ENCODE assay signal across 13 mouse cellular contexts in genomic region chr12:72013711-72014354, GRCm38 (mm10). TPM values are rescaled to one million over a fixed set of nuclear protein-coding genes. Genes with fewer than 3 reads are reported as not detected.
DNase-seq lines count a peak whose midpoint lies in the region; ATAC-seq and TF ChIP-seq lines count a peak whose summit lies in the region.
"Had no signal": no experiment of that assay in that cellular context is flagged by ENCODE, and none has a peak within 500 bp of the region (broad histone marks: within the 10 kb centered on the region; RNA-seq: fewer than 3 reads in every experiment).

No protein-coding gene starts in this region.

- H3K4me2 ChIP-seq in forebrain, embryonic 14.5 days (ENCODE audit: low read length), result no peak overlapping the region
- H3K4me2 ChIP-seq in forebrain, embryonic 11.5 days (ENCODE audit: low read depth, low read length, severe bottlenecking), result no peak overlapping the region
- H3K4me2 ChIP-seq in heart, postnatal 0 days (ENCODE audit: low read depth, low read length), result peak overlapping the region; percentile 34
- H3K4me2 ChIP-seq in lung, embryonic 16.5 days (ENCODE audit: low read depth, low read length), result peak overlapping the region; percentile 52

- TF ChIP-seq EP300 in heart, postnatal 0 days (IDR thresholded peaks at IDR 0.05; ENCODE audit: low read depth), result no peak

- H3K9ac ChIP-seq in forebrain, embryonic 14.5 days (ENCODE audit: low read length), result no peak overlapping the region; the same call in 1 of the 2 replicates
- H3K9ac ChIP-seq in forebrain, embryonic 11.5 days (ENCODE audit: low read length), result no peak overlapping the region
- no peak overlapping the region for H3K9ac ChIP-seq in heart, postnatal 0 days (replicated peaks; ENCODE audit: low read depth, low read length)
- peak overlapping the region; percentile 42 for H3K9ac ChIP-seq in lung, embryonic 16.5 days (ENCODE audit: low read length)

- H3K4me1 ChIP-seq in forebrain, embryonic 14.5 days (ENCODE audit: control insufficient read depth, insufficient read depth, low read length), result no peaks in the 10 kb centered on the region
- no peaks in the 10 kb centered on the region for H3K4me1 ChIP-seq in forebrain, embryonic 11.5 days (replicated peaks; ENCODE audit: control insufficient read depth, insufficient read depth, low read length)
- H3K4me1 ChIP-seq in heart, postnatal 0 days (ENCODE audit: control insufficient read depth, insufficient read depth), result no peaks in the 10 kb centered on the region
- peaks cover 18% of the 10 kb centered on the region for H3K4me1 ChIP-seq in lung, embryonic 16.5 days (replicated peaks; ENCODE audit: control insufficient read depth, insufficient read depth, low read length)
- H3K4me1 ChIP-seq in lung, adult 2 months (ENCODE audit: control insufficient read depth, insufficient read depth, low read length), result peaks cover 5% of the 10 kb centered on the region

- no peaks in the 10 kb centered on the region for H3K36me3 ChIP-seq in forebrain, embryonic 14.5 days (ENCODE audit: control insufficient read depth, insufficient read depth, low read length)
- no peaks in the 10 kb centered on the region for H3K36me3 ChIP-seq in forebrain, embryonic 11.5 days (ENCODE audit: control insufficient read depth, insufficient read depth, low read length)
- no peaks in the 10 kb centered on the region for H3K36me3 ChIP-seq in heart, postnatal 0 days (replicated peaks; ENCODE audit: control insufficient read depth, insufficient read depth, low read length)
- no peaks in the 10 kb centered on the region for H3K36me3 ChIP-seq in lung, embryonic 16.5 days (ENCODE audit: control insufficient read depth, insufficient read depth, low read length)
- H3K36me3 ChIP-seq: G1E had no signal

- H3K27me3 ChIP-seq in forebrain, embryonic 14.5 days (replicated peaks; ENCODE audit: control insufficient read depth, insufficient read depth, low read length), result no peaks in the 10 kb centered on the region
- H3K27me3 ChIP-seq in forebrain, embryonic 11.5 days (ENCODE audit: control insufficient read depth, insufficient read depth, low read length), result no peaks in the 10 kb centered on the region
- no peaks in the 10 kb centered on the region for H3K27me3 ChIP-seq in heart, postnatal 0 days (ENCODE audit: control insufficient read depth, insufficient read depth, low read length)
- no peaks in the 10 kb centered on the region for H3K27me3 ChIP-seq in lung, embryonic 16.5 days (ENCODE audit: control insufficient read depth, insufficient read depth, low read depth, low read length)

- no peak for TF ChIP-seq POLR2A in lung, adult 2 months (IDR thresholded peaks at IDR 0.05; ENCODE audit: borderline replicate concordance, extremely low read depth, low read depth, low read length)

- no peak overlapping the region for H3K27ac ChIP-seq in forebrain, embryonic 14.5 days (ENCODE audit: low read depth, low read length)
- no peak overlapping the region for H3K27ac ChIP-seq in forebrain, embryonic 11.5 days (ENCODE audit: low read depth, low read length)
- peak overlapping the region; percentile 21 for H3K27ac ChIP-seq in heart, postnatal 0 days (ENCODE audit: low read depth)
- H3K27ac ChIP-seq in lung, embryonic 16.5 days (ENCODE audit: low read length), result peak overlapping the region; percentile 82
- H3K27ac ChIP-seq: macrophage had no signal

- 88% methylated on average over 13 of the region's 13 CpGs for whole genome bisulfite sequencing in forebrain, embryonic 14.5 days
- 88% methylated on average over 13 of the region's 13 CpGs for WGBS in forebrain, embryonic 11.5 days
- 73% methylated on average over 13 of the region's 13 CpGs for WGBS in heart, postnatal 0 days
- WGBS in lung, embryonic 16.5 days, result 37% methylated on average over 13 of the region's 13 CpGs
- WGBS in lung, adult 2 months, result 31% methylated on average over 13 of the region's 13 CpGs

- no peak for ATAC-seq in forebrain, embryonic 14.5 days
- no peak for ATAC-seq in forebrain, embryonic 11.5 days (replicated peaks; ENCODE audit: low FRiP score)
- ATAC-seq in heart, postnatal 0 days (ENCODE audit: insufficient read depth, low read depth), result no peak
- peak; percentile 57 for ATAC-seq in lung, embryonic 16.5 days (ENCODE audit: low read depth)

- intact Hi-C loops in heart, postnatal 36 days (cut with DNase I), result no loop called here

- H3K4me3 ChIP-seq in forebrain, embryonic 14.5 days (ENCODE audit: low read depth, low read length), result no peak overlapping the region
- H3K4me3 ChIP-seq in forebrain, embryonic 11.5 days (ENCODE audit: low read depth, low read length), result no peak overlapping the region
- H3K4me3 ChIP-seq in heart, postnatal 0 days (ENCODE audit: low read depth, low read length), result no peak overlapping the region
- H3K4me3 ChIP-seq in lung, embryonic 16.5 days (ENCODE audit: low read length), result peak overlapping the region; percentile 30
- H3K4me3 ChIP-seq in lung, adult 2 months (replicated peaks; ENCODE audit: extremely low read depth, low read depth, low read length), result no peak overlapping the region

- no peak for TF ChIP-seq CTCF in heart, postnatal 0 days (IDR thresholded peaks at IDR 0.05; ENCODE audit: low read depth)
- TF ChIP-seq CTCF in lung, adult 2 months (IDR thresholded peaks at IDR 0.05; ENCODE audit: insufficient read depth, low read length), result no peak

- peak; percentile 19 for DNase-seq in forebrain, embryonic 14.5 days (ENCODE audit: low spot score)
- no peak for DNase-seq in forebrain, embryonic 11.5 days (ENCODE audit: low spot score)
- DNase-seq in heart, postnatal 0 days (ENCODE audit: low spot score), result no peak
- no peak for DNase-seq in heart, postnatal 36 days
- DNase-seq in lung, adult 2 months, result no peak
- peak; percentile 40 for DNase-seq in telencephalon, adult 2 months (ENCODE audit: low read depth, low spot score)
- DNase-seq in ovary, postnatal 10 days (ENCODE audit: low spot score), result no peak
- DNase-seq: cerebellum, adult 18-20 months; thymus, postnatal 25 days had no signal

- H3K9me3 ChIP-seq in forebrain, embryonic 14.5 days (replicated peaks; ENCODE audit: control insufficient read depth, low read length), result no peaks in the 10 kb centered on the region
- H3K9me3 ChIP-seq in forebrain, embryonic 11.5 days (ENCODE audit: control insufficient read depth, low read length), result no peaks in the 10 kb centered on the region
- H3K9me3 ChIP-seq in heart, postnatal 0 days (replicated peaks; ENCODE audit: control insufficient read depth, low read length), result no peaks in the 10 kb centered on the region
- no peaks in the 10 kb centered on the region for H3K9me3 ChIP-seq in lung, embryonic 16.5 days (ENCODE audit: control insufficient read depth, low read length)
- H3K9me3 ChIP-seq: G1E had no signal

RNA-seq across cellular contexts. Expression of gene Gpr135, which starts 57.1 kb away (rescaled TPM):
- polyA plus RNA-seq in forebrain, embryonic 14.5 days (2014; fragmentation: Nextera tagmentation; extraction: Ambion mirVana), result 3.0 and 4.1 TPM in 2 replicates
- polyA plus RNA-seq in forebrain, embryonic 11.5 days (2014; fragmentation: Nextera tagmentation; extraction: Ambion mirVana), result 0.68 and 0.76 TPM in 2 replicates
- 0.39 TPM in 1 of 2 replicates, not detected in the other for total RNA-seq in heart, postnatal 0 days (2014; rRNA removed; ENCODE audit: low replicate concordance)
- polyA plus RNA-seq in heart, postnatal 0 days (2015; fragmentation: Nextera tagmentation; extraction: Ambion mirVana), result 0.27 and 0.37 TPM in 2 replicates
- total RNA-seq in heart, postnatal 36 days (2021), result under 1 TPM; 0.41 to 0.42 TPM
- 0.34 and 0.46 TPM in 2 replicates for polyA plus RNA-seq in lung, embryonic 16.5 days (2015; fragmentation: Nextera tagmentation; extraction: Ambion mirVana)
- polyA plus RNA-seq in lung, adult 2 months (2012; rRNA removed), result 1.4 and 1.9 TPM in 2 replicates
- total RNA-seq: G1E had no signal
- polyA plus RNA-seq: G1E; inflammation-experienced regulatory T-cells, adult 6 months; macrophage had no signal

Comparison
In these comparisons a context has a peak if more than half of its experiments do, and no peak if none do; other contexts are left out.
1. DNase-seq: peak in forebrain, embryonic 14.5 days (single experiment) and telencephalon, adult 2 months (single experiment); none in forebrain, embryonic 11.5 days (single experiment), heart, postnatal 0 days (single experiment), heart, postnatal 36 days (0 of 2), lung, adult 2 months (single experiment) and ovary, postnatal 10 days (single experiment).
2. H3K27ac ChIP-seq: peak in heart, postnatal 0 days (single experiment) and lung, embryonic 16.5 days (single experiment); none in forebrain, embryonic 14.5 days (single experiment) and forebrain, embryonic 11.5 days (single experiment).
3. H3K4me2 ChIP-seq: peak in heart, postnatal 0 days (single experiment) and lung, embryonic 16.5 days (single experiment); none in forebrain, embryonic 14.5 days (single experiment) and forebrain, embryonic 11.5 days (single experiment).